Mouse (Mus musculus): ENCODE data around the gene Clec18a.

DNA sequence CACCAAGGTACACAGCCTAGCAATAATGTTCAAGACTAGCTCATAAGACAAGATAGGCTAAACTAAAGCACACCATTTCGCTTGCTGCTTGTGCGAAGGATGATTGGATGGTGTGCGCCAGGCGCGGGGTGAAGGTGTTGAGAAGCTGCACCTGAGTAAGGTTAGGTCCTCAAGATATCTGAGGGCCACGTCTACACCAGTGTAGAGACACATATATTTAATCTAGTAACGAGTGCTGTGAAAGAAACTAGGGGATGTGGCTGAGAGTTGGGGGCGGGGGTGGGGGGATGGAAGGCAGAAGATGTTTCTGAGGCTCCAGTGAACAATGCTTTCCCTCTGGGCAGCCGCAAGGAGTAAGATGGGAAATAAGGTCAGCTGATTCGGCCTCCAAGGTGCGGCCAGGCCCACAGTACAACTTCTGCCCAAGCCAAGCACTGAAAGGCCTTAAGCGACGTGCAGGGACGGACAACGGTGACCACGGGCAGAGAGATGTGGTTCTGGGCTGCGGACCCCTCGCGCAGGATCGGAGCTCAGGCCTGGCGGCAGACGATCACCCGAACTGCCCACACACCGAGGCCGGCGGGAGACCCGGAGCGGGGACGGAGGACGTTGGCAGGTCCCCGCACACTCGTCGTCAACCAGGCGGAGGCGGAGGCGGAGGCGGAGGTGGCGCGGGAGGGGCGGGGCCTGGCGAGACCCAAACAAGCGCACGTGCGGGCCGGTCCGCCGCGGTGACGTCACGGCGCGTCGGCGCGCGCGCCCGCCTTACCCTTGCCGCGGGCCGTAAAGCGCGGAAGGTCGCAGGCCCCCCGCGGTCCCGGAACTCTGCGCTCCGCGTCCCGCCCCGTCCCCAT lies 1.9 kb upstream of the Clec18a start, which contains the start of gene Pdpr:
- no peak for TF ChIP-seq CTCF (conservative IDR thresholded peaks at IDR 0.05; ENCODE audit: insufficient read depth, insufficient read length, low read depth, low read length)
- no peak for TF ChIP-seq POLR2A (IDR thresholded peaks at IDR 0.05; ENCODE audit: low read depth, low read length)
